8 mouse cellular contexts compared by ENCODE assay signal in the genomic region with DNA sequence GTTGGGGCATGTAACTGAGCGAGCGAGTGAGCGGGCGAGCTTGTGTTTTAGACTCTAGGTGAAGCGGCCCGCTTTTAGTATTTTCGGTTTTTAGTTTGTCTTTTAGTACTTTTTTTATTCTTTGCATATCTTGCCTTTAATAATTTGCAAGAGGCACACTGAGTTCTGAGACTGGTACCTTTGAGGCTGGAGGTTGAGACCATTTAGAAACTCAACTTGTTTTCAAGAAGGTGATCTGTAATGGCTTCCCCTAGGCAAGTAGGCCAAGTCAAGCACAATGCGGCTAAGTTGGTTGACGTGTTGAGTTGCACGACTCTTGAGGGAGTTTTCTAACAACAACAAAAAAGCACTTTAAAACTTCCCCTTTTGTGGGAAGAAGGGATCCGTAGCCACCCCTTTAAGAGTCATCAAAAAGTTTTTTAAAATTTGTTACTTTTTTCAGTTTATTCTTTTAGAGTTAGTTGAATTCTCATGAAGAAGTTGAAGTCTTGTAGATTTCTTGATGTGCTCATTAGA. TPM values are rescaled to one million over a fixed set of nuclear protein-coding genes. Genes with fewer than 3 reads are reported as not detected.
DNase-seq lines count a peak whose midpoint lies in the region; ATAC-seq and TF ChIP-seq lines count a peak whose summit lies in the region.

No protein-coding gene starts in this region.

- DNase-seq in lung, adult 2 months = no peak
- no peak for DNase-seq in lung, adult 18-20 months
- peak; percentile 57 for DNase-seq in embryo, embryonic 11 days
- peak; percentile 71 for DNase-seq in induced T-regulatory cell, adult 2 months (ENCODE audit: low read depth)
- no peak for DNase-seq in adipocyte (ENCODE audit: low spot score)
- no peak for DNase-seq in frontal cortex, postnatal 36 days (ENCODE audit: low spot score in 2 of 2)
- DNase-seq in right cerebral cortex, postnatal 14 days = no peak

- no peaks in the 10 kb centered on the region for H3K4me1 ChIP-seq in lung, adult 2 months (ENCODE audit: control insufficient read depth, insufficient read depth, low read length)

- TF ChIP-seq CTCF in lung, adult 2 months (IDR thresholded peaks at IDR 0.05; ENCODE audit: insufficient read depth, low read length) = no peak

- ATAC-seq in megakaryocyte progenitor cell, adult 5-6 weeks (replicated peaks; ENCODE audit: poor library complexity) = peak; percentile 47

- 3% methylated on average over 11 of the region's 11 CpGs for WGBS in lung, adult 2 months

- TF ChIP-seq POLR2A in lung, adult 2 months (IDR thresholded peaks at IDR 0.05; ENCODE audit: borderline replicate concordance, extremely low read depth, low read depth, low read length) = no peak

- peak overlapping the region; percentile 97 for H3K4me3 ChIP-seq in lung, adult 2 months (replicated peaks; ENCODE audit: extremely low read depth, low read depth, low read length)

RNA-seq across cellular contexts. Expression of gene Rest, which starts 1.7 kb away (rescaled TPM):
- polyA plus RNA-seq in lung, adult 2 months (2012; rRNA removed) = 6.7 and 7.3 TPM in 2 replicates
- total RNA-seq in megakaryocyte progenitor cell, adult 5-6 weeks (2015) = 28.3 and 32.2 TPM in 2 replicates
- 43.3 and 47.9 TPM in 2 replicates for total RNA-seq in megakaryocyte progenitor cell, adult 5-6 weeks (2017)

RNA-seq across cellular contexts. Expression of gene Noa1, which starts 42.9 kb away (rescaled TPM):
- 8.0 and 9.6 TPM in 2 replicates for polyA plus RNA-seq in lung, adult 2 months (2012; rRNA removed)
- 58.5 and 59.2 TPM in 2 replicates for total RNA-seq in megakaryocyte progenitor cell, adult 5-6 weeks (2015)
- 16.8 and 17.9 TPM in 2 replicates for total RNA-seq in megakaryocyte progenitor cell, adult 5-6 weeks (2017)

RNA-seq across cellular contexts. Expression of gene Polr2b, which starts 43.0 kb away (rescaled TPM):
- polyA plus RNA-seq in lung, adult 2 months (2012; rRNA removed) = 18.2 and 18.6 TPM in 2 replicates
- 95.0 and 110 TPM in 2 replicates for total RNA-seq in megakaryocyte progenitor cell, adult 5-6 weeks (2015)
- total RNA-seq in megakaryocyte progenitor cell, adult 5-6 weeks (2017) = 138 and 151 TPM in 2 replicates

RNA-seq across cellular contexts. Expression of gene Spink2, which starts 55.7 kb away (rescaled TPM):
- polyA plus RNA-seq in lung, adult 2 months (2012; rRNA removed) = 2.4 and 3.5 TPM in 2 replicates
- 0.76 TPM in 1 of 2 replicates, not detected in the other for total RNA-seq in megakaryocyte progenitor cell, adult 5-6 weeks (2015)
- total RNA-seq in megakaryocyte progenitor cell, adult 5-6 weeks (2017) = 0.79 TPM in 1 of 2 replicates, not detected in the other

Comparison
In these comparisons a context has a peak if more than half of its experiments do, and no peak if none do; other contexts are left out.
1. DNase-seq: peak in embryo, embryonic 11 days (single experiment) and induced T-regulatory cell, adult 2 months (single experiment); none in lung, adult 2 months (single experiment), lung, adult 18-20 months (0 of 2), adipocyte (single experiment), frontal cortex, postnatal 36 days (0 of 2) and right cerebral cortex, postnatal 14 days (single experiment).